Mouse (Mus musculus) kidney, postnatal 10 days (tissue): ENCODE data around the gene Tmem88.
A peak's percentile ranks its signal among the peaks of the same experiment; 100 is the strongest.

Source experiments
- DNase-seq: peaks from one replicate; pipeline ENCODE4 v3.0.0; 2021; ENCODE audit warnings: mixed read lengths

Tmem88 gene

DNA sequence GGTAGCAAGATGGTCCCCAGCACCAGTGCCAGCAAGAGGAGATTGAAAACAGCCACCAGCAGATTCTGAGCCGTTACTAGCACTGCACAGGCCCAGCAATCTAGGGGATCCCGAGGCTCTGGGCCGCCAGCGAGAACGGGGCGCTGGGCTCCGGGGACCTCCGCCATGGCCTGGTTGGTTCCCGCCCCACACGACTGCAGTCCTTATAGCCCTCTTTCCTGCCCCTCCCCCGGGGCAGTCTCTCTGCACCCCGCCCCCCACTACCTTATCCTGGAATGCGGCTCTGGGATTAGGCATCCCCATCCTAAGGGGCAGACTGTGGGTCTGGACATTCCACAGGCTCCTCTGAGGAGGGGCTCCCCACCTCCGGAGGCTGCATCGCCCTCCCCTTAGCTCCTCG lies at the start of gene Tmem88:
Tmem88 (minus strand) TSS at position 176 of the 400 bp plus-strand sequence.
- DNase-seq: peak; percentile 80

DNA sequence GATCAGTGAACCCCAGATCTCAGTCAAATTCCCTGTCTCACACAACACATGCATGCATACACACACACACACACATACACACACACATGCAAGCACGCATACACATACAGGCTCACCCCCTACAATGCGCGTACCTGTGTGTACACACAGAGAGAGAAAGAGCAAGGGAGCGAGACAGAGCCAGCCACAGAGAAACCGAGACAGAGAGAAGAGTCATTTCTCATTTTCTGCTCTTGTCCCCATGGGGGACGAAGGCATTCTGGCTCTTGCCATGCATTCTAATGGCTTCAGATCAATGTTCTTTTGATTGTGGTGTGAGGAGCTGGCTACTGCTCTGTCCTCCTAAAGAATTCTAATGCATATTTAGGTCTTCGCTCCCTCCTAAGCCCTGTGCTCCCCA lies 49.3 kb upstream of the Tmem88 start:
- DNase-seq: no peak

DNA sequence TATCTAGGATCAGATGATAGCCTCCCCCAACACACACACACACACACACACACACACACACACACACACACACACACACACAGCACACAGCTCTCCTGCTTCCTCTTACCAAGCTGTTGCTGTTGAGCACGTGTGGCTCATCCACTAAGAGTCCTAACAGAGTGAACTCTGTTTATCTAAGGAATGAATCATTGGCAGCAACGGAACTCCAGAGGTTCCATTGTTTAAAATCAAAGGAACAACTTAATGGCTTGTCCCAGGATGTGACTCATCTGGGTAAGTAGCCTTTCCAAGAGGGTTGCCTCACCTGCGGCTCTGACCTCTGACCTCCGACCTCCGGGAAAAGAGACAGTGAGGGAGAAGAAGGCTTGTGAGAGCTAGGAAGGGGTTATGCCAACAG lies 45.3 kb upstream of the Tmem88 start:
- DNase-seq: peak; percentile 65

- no peak for DNase-seq
Measured at GRCm38 (mm10) chr11:69437291-69437690, 39.3 kb upstream of the Tmem88 start.

- DNase-seq: no peak
Measured at GRCm38 (mm10) chr11:69433189-69433588, 35.2 kb upstream of the Tmem88 start.

DNA sequence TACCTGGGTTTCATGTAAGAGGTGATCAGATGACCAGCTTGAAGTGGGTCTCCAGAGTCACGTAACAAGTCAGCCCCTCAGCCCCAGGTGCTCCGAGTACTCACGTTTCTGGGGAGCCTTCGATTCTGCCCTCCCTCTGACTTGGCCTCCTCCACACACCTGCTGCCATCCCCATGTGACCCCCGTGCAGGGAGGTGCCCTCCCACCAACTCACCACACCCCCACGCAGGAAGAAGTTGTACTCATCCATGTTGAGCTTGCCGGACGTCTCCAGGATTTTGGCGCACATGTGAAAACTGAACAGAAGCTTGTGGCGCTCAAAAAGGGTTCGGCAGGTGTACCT lies 34.6 kb upstream of the Tmem88 start:
- DNase-seq: no peak

- peak; percentile 88 for DNase-seq
Measured at GRCm38 (mm10) chr11:69431829-69432639, 34.0 kb upstream of the Tmem88 start.

GRCm38 (mm10) chr11:69430631-69431030 lies 32.6 kb upstream of the Tmem88 start:
- no peak for DNase-seq

DNA sequence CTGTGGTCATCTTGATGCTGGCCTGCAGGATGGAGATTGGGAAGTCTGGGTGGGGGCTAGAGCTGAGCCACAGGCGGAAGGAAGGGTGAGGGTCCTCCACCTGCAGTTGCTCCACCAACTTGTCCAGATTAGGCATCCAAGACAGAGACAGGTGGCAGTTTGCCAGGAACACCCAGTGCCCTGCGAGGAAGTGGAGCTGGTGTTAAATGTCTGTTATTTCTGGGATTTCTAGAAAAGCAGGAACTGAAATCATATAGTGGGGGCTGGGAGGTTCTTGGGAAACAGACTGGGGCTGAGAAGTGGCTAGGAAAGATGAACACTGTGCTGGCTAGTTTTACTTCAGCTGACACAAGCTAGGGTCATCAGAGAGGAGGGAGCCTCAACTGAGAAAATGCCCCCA lies 31.3 kb upstream of the Tmem88 start:
- peak; percentile 53 for DNase-seq

DNA sequence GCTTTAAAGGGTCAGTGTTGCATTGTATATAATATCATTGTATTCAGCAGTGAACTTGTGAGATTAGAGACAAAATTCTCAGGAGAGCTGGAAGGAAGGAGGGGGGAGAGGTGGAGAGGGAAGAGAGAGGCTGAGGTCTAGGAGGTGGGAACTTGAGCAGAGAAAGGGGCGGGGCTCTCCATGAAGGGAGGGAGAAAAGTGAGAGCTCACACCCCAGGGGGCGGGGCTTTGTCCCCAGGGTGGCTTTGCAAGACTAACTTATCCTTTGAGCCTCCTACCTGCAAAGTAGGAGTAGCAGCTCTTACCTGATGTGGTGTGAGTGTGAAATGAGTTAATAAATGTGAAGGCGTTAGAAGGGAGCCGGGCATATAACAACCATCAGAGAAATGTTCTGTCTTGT lies 30.7 kb upstream of the Tmem88 start:
- peak; percentile 85 for DNase-seq

- DNase-seq: no peak
Measured at GRCm38 (mm10) chr11:69426246-69426645, 28.2 kb upstream of the Tmem88 start.

DNA sequence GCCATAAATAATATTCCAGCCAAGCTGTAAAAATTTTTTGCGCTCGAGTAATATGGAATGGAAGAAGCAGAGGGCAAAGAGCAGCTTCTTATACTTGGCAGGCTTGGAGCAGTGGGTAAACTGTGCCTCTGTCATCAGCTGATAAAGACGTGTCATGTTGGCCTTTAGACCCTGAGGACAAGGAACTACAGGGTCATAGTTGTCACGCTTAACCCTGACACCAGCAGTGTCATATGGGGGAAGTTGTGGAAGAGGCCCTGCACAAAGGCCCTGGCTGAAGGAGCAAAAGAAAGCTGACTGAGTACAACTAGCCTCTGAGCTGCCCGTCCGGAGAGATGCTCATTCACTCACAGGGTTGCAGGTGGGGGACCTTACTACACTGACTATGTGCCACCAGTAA lies 25.9 kb upstream of the Tmem88 start:
- DNase-seq: no peak

GRCm38 (mm10) chr11:69422842-69423241 lies 24.8 kb upstream of the Tmem88 start:
- DNase-seq: no peak

DNA sequence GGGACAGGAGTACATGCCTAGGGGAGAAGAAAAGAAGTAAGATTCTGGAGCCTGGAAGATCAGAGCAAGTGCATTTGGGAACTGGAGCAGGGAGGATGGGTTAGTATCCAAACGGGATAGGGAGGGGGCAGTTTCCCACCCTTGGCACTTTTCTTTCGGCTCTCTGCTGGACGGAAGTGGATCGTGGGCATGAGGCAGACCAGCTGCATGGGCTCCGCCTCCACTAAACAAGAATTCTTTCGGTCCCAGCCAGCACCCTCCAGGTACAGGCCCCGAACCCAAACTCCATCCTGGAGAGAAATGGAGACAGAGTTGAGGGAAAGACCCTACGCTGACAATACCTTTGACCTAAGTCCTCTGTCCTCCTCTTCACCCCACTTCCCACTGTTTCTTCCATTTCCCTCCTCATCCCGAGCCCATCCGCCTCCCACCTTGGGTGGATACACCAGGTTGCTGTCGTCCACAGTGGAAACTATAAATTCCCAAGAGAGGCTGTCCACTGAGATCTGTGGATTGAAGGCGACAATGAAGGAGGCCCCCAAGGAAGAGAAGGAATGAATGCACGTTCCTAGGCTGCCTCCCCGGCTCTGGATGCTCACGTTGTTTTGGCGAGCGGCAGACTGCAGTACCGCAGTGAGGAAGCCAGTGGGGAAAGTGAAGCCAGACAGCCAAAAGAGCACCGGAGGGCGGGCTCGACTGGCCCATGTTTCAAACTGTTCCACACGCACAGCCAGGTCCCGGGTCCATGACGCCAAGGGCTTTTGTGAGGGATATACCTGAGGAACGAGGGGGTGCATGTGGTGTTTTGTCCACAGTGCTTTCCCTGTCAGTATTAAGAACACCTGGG lies 23.3 kb upstream of the Tmem88 start:
- DNase-seq: no peak

DNA sequence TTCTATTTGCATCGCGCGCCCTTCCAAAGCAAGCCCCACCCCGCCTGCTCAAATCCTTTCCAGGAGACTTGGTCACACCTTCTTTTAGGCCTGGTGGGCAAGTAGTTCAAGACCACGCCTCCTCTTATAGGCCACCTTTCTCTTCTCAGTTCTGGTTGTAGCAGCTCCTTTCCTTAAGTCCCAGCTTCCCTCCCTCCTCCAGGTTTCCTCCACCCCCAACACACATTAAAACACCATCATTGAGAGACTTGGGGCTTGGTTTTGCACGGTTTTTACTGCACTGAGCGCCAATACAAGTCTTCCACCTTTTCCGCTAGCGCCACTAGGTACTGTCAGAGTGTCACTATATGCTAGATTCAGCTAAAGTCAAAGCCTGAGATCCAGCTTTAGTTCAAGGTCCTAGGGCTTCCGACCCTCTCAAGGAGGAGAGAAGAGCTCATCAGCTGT lies 22.5 kb upstream of the Tmem88 start:
- DNase-seq: no peak

GRCm38 (mm10) chr11:69419813-69420553 lies 21.9 kb upstream of the Tmem88 start:
- DNase-seq: peak; percentile 83

DNA sequence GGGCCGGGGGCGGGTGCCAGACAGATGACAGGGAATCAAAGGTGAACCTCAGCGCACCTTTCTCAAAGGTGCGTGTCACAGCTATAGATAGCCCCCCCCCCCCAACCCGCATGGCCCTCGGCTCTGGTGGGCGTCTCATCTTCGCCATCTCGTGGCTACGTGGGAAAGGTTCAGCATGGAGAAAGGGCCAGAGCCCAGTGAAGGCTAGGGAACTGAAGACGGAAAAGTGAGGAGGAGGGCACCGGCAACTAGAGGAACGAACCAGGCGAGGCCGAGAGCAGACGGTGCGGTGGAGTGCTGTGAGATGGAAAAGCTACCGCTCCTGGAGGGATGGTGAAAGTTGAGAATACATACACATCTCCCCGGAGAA lies 21.4 kb upstream of the Tmem88 start:
- DNase-seq: peak; percentile 69

- peak; percentile 97 for DNase-seq
Measured at GRCm38 (mm10) chr11:69418481-69419442, 20.7 kb upstream of the Tmem88 start.

GRCm38 (mm10) chr11:69417449-69418384 lies 19.7 kb upstream of the Tmem88 start:
- peak; percentile 98 for DNase-seq

- no peak for DNase-seq
Measured at GRCm38 (mm10) chr11:69416921-69417448, 19.0 kb upstream of the Tmem88 start.

GRCm38 (mm10) chr11:69416509-69416908 lies 18.5 kb upstream of the Tmem88 start:
- no peak for DNase-seq
